10 mouse cellular contexts compared by ENCODE assay signal in the genomic region with DNA sequence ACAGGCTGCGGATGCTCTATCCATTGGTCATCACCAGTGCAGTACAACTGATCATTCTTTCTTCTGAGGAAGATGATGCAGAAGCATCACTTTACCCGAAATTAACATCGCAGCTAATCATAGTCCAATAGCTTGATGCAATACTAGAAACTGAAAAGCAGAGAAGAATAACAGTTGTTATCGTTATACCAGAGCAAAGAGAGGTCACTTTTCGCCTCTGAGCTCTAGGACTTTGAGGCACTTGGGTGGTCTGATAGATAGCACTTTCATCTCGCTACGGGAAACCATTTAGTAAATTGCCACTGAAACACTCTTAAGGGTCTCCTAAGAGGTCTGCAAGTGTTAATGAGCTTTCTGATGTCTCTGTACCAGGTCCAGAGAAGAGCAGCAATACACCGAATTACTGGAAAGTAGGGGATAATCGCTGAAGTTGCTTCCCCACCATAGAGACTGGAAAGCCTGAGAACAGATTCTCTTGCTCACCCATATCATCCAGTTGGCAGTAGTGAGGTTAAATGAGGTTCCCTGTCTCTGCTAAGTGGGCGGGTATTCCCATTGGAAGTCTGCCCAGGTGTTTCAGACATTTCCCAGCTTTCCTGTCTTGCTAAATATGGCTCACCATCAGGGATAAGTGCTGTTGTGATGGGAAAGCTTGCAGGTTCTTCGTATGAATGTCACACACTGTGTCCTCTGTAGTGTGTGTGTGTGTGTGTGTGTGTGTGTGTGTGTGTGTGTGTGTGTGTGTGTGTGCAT.
DNase-seq lines count a peak whose midpoint lies in the region; ATAC-seq lines count a peak whose summit lies in the region.
"Had no signal": no experiment of that assay in that cellular context is flagged by ENCODE, and none has a peak within 500 bp of the region (broad histone marks: within the 10 kb centered on the region; RNA-seq: fewer than 3 reads in every experiment).

No protein-coding gene starts in this region.

- H3K27me3 ChIP-seq in lung, embryonic 16.5 days (ENCODE audit: control insufficient read depth, insufficient read depth, low read depth, low read length) = no peaks in the 10 kb centered on the region
- H3K27me3 ChIP-seq in midbrain, embryonic 10.5 days (ENCODE audit: low read depth, poor library complexity, severe bottlenecking) = no peaks in the 10 kb centered on the region
- H3K27me3 ChIP-seq: embryonic facial prominence, embryonic 12.5 days; liver, embryonic 13.5 days had no signal

- no peaks in the 10 kb centered on the region for H3K9me3 ChIP-seq in lung, embryonic 16.5 days (ENCODE audit: control insufficient read depth, low read length)
- H3K9me3 ChIP-seq in midbrain, embryonic 10.5 days (replicated peaks) = no peaks in the 10 kb centered on the region
- H3K9me3 ChIP-seq: embryonic facial prominence, embryonic 12.5 days; liver, embryonic 13.5 days had no signal

- WGBS in lung, embryonic 16.5 days = 42% methylated on average over 11 of the region's 11 CpGs
- 88% methylated on average over 11 of the region's 11 CpGs for WGBS in midbrain, embryonic 10.5 days

- DNase-seq in NIH3T3 (ENCODE audit: low read depth) = peak; percentile 42
- DNase-seq in cerebellum, postnatal 25 days = peak; percentile 44 to 58
- DNase-seq in heart, postnatal 36 days = peak; percentile 69 to 73
- no peak for DNase-seq in gastrocnemius, adult 18-20 months (ENCODE audit: low spot score)
- DNase-seq in midbrain, embryonic 10.5 days (ENCODE audit: low spot score) = no peak
- DNase-seq in thymus, postnatal 25 days = no peak
- DNase-seq: liver, embryonic 13.5 days had no signal

- H3K9ac ChIP-seq in lung, embryonic 16.5 days (ENCODE audit: low read length) = no peak overlapping the region
- H3K9ac ChIP-seq: embryonic facial prominence, embryonic 12.5 days; liver, embryonic 13.5 days had no signal

- intact Hi-C loops in heart, postnatal 36 days (cut with DNase I) = no loop called here

- H3K4me2 ChIP-seq in lung, embryonic 16.5 days (ENCODE audit: low read depth, low read length) = peak overlapping the region; percentile 27
- H3K4me2 ChIP-seq: embryonic facial prominence, embryonic 12.5 days; liver, embryonic 13.5 days had no signal

- no peak overlapping the region for H3K4me3 ChIP-seq in lung, embryonic 16.5 days (ENCODE audit: low read length)
- H3K4me3 ChIP-seq in midbrain, embryonic 10.5 days = no peak overlapping the region
- H3K4me3 ChIP-seq: embryonic facial prominence, embryonic 12.5 days; liver, embryonic 13.5 days had no signal

- H3K4me1 ChIP-seq in lung, embryonic 16.5 days (replicated peaks; ENCODE audit: control insufficient read depth, insufficient read depth, low read length) = no peaks in the 10 kb centered on the region
- no peaks in the 10 kb centered on the region for H3K4me1 ChIP-seq in midbrain, embryonic 10.5 days
- H3K4me1 ChIP-seq: embryonic facial prominence, embryonic 12.5 days; liver, embryonic 13.5 days had no signal

- no peaks in the 10 kb centered on the region for H3K36me3 ChIP-seq in lung, embryonic 16.5 days (ENCODE audit: control insufficient read depth, insufficient read depth, low read length)
- H3K36me3 ChIP-seq in midbrain, embryonic 10.5 days = no peaks in the 10 kb centered on the region
- H3K36me3 ChIP-seq: embryonic facial prominence, embryonic 12.5 days; liver, embryonic 13.5 days had no signal

- ATAC-seq in lung, embryonic 16.5 days (ENCODE audit: low read depth) = peak; percentile 93
- no peak for ATAC-seq in inflammation-experienced regulatory T-cells, adult 6 months

- peak overlapping the region; percentile 55 for H3K27ac ChIP-seq in lung, embryonic 16.5 days (ENCODE audit: low read length)
- H3K27ac ChIP-seq in midbrain, embryonic 10.5 days (replicated peaks) = no peak overlapping the region
- H3K27ac ChIP-seq: embryonic facial prominence, embryonic 12.5 days; liver, embryonic 13.5 days had no signal

Comparison
In these comparisons a context has a peak if more than half of its experiments do, and no peak if none do; other contexts are left out.
1. DNase-seq: peak in NIH3T3 (single experiment), cerebellum, postnatal 25 days (2 of 2) and heart, postnatal 36 days (2 of 2); none in gastrocnemius, adult 18-20 months (single experiment), midbrain, embryonic 10.5 days (single experiment) and thymus, postnatal 25 days (single experiment).